Mouse (Mus musculus) kidney, embryonic 15.5 days (tissue): ENCODE measurements around the gene Atp6v0a1. TPM values are rescaled to one million over a fixed set of nuclear protein-coding genes. Genes with fewer than 3 reads are reported as not detected.
A peak's percentile ranks its signal among the peaks of the same experiment; 100 is the strongest.

Experiments used
- ATAC-seq: fragments of 200-750 bp; cut with Nextera tagmentation; replicated peaks from 2 replicates; pipeline ENCODE4 v1.8.0; 2017; ENCODE audit warnings: moderate TSS enrichment; ENCODE audit not compliant: low FRiP score
- H3K27ac ChIP-seq: fragments of 300-500 bp; sonication (generic); 2 replicates; pipeline ENCODE4 v1.5.1; 2015; ENCODE audit warnings: mild to moderate bottlenecking, inconsistent platforms
- H3K27me3 ChIP-seq: fragments of 300-500 bp; sonication (generic); 2 replicates; pipeline ENCODE4 v1.6.1; 2015; ENCODE audit warnings: inconsistent platforms
- H3K36me3 ChIP-seq: fragments of 300-500 bp; sonication (generic); 2 replicates; pipeline ENCODE4 v1.6.1; 2015; ENCODE audit warnings: inconsistent platforms
- H3K4me1 ChIP-seq: fragments of 300-500 bp; sonication (generic); 2 replicates; pipeline ENCODE4 v1.6.1; 2015; ENCODE audit warnings: inconsistent platforms
- H3K4me2 ChIP-seq: fragments of 300-500 bp; sonication (generic); 2 replicates; pipeline ENCODE4 v1.6.1; 2015; ENCODE audit warnings: moderate library complexity, mild to moderate bottlenecking, inconsistent platforms
- H3K4me3 ChIP-seq: fragments of 300-500 bp; sonication (generic); replicated peaks from 2 replicates; pipeline ENCODE4 v1.5.1; 2015; ENCODE audit warnings: mild to moderate bottlenecking, inconsistent platforms
- H3K9ac ChIP-seq: fragments of 300-500 bp; sonication (generic); 2 replicates; pipeline ENCODE4 v1.6.1; 2015; ENCODE audit warnings: mild to moderate bottlenecking, inconsistent platforms
- H3K9me3 ChIP-seq: fragments of 300-500 bp; sonication (generic); replicated peaks from 2 replicates; pipeline ENCODE4 v1.6.1; 2016; ENCODE audit warnings: inconsistent platforms
- WGBS: fragments of 180-500 bp; shearing (Covaris S2); methylation state at CpG from one replicate; pipeline ENCODE4 v1.1.7; 2015; ENCODE audit warnings: mixed read lengths; 5-methylcytosine and 5-hydroxymethylcytosine counted together
- polyA plus RNA-seq: library from polyadenylated mRNA; unstranded; fragments of >200 nt; fragmentation: Nextera tagmentation; extraction: Ambion mirVana; gene quantifications from 2 replicates; pipeline ENCODE4 v1.2.1, GENCODE M21; 2015

Atp6v0a1 gene
- polyA plus RNA-seq, 1 experiment from 2014 or later = 46.0 TPM

GRCm38 (mm10) chr11:100983125-100983777 is 26.0 kb upstream of the Atp6v0a1 start:
- Histone ChIP-seq H3K9ac (peak overlapping the region; percentile 44), H3K9me3 (no peaks in the 10 kb centered on the region), H3K27ac (no peak overlapping the region), H3K4me3 (peak overlapping the region; percentile 43), H3K4me2 (peak overlapping the region; percentile 70), H3K36me3 (no peaks in the 10 kb centered on the region), H3K4me1 (peaks cover 20% of the 10 kb centered on the region), H3K27me3 (peaks cover 18% of the 10 kb centered on the region)
- ATAC-seq = peak; percentile 71; the same call in 1 of the 2 replicates
- 3% methylated on average over 20 of the region's 20 CpGs for WGBS

DNA sequence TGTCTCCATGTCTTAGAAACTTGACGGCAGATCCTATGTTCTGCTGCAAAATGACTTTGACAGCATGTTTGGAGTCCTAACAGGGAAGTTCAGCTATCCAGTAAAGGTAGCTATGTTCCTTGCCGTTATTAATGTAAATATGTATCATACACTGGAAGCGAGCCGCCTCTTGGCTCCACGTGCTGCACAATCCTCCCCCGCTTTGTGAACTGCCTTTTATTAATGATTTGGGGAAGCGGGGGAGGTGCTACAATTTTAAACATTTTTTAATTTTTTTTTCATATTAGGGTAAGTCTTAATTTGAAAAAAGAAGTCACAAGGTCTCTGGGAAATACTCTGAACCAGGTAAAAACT is 25.5 kb upstream of the Atp6v0a1 start:
- 75% methylated on average over 7 of the region's 7 CpGs for WGBS
- Histone ChIP-seq H3K27me3 (peaks cover 18% of the 10 kb centered on the region), H3K27ac (no peak overlapping the region), H3K4me1 (peaks cover 20% of the 10 kb centered on the region), H3K4me3 (peak overlapping the region; percentile 43; the same call in 1 of the 2 replicates), H3K9me3 (no peaks in the 10 kb centered on the region), H3K36me3 (no peaks in the 10 kb centered on the region), H3K4me2 (no peak overlapping the region), H3K9ac (no peak overlapping the region; the same call in 1 of the 2 replicates)
- ATAC-seq = no peak

DNA sequence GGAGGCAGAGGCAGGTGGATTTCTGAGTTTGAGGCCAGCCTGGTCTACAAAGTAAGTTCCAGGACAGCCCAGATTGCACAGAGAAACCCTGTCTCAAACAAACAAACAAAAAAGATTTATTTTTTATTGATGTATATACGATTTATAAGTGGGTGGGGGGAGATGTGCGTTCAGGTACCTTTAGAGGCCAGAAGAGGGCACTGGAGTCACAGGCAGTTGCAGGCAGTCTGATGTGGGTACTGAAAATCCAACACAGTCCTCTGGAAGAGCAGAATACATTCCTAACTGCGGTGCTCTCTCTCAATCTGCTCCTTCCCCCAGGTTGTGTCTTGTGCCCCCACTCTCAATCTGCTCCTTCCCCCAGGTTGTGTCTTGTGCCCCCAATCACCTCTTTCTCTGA is 23.6 kb upstream of the Atp6v0a1 start:
- Histone ChIP-seq H3K27me3 (peaks cover 18% of the 10 kb centered on the region), H3K4me3 (no peak overlapping the region), H3K27ac (no peak overlapping the region), H3K9ac (no peak overlapping the region), H3K9me3 (no peaks in the 10 kb centered on the region), H3K4me1 (peaks cover 9% of the 10 kb centered on the region; the same call in 1 of the 2 replicates), H3K36me3 (no peaks in the 10 kb centered on the region), H3K4me2 (no peak overlapping the region)
- 60% methylated on average over 3 of the region's 3 CpGs for WGBS
- ATAC-seq = no peak

DNA sequence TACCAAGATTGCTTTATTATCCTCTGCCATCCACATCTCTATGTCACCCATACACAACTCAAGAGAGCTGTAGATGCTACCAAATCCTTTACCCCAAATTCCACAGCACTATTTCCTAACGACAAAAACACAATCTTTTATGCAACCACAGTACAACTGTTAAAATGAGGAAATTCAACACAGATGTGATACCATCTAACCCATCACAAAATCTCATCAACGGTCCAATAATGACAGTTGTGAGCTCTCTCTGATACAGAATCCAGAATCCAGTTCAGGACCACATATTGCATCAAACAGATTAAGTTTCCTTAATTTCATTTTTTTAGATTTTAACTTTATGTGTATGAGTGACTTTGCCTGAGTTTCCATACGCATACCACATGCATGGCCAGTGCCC is 20.6 kb upstream of the Atp6v0a1 start:
- 0 out of 2 replicates have a peak, but pooled peaks cover 1% of the 10 kb centered on the region for H3K4me1 ChIP-seq
- no peak for ATAC-seq
- no peaks in the 10 kb centered on the region for H3K9me3 ChIP-seq
- H3K36me3 ChIP-seq = no peaks in the 10 kb centered on the region
- no peak overlapping the region for H3K9ac ChIP-seq
- no peak overlapping the region for H3K27ac ChIP-seq
- no peak overlapping the region for H3K4me3 ChIP-seq
- no peaks in the 10 kb centered on the region; the same call in 1 of the 2 replicates for H3K27me3 ChIP-seq
- no peak overlapping the region for H3K4me2 ChIP-seq
- WGBS = 86% methylated on average over 3 of the region's 3 CpGs

GRCm38 (mm10) chr11:100989666-100990065 is 19.6 kb upstream of the Atp6v0a1 start:
- Histone ChIP-seq H3K27ac (no peak overlapping the region), H3K4me2 (no peak overlapping the region), H3K9me3 (no peaks in the 10 kb centered on the region), H3K36me3 (no peaks in the 10 kb centered on the region), H3K4me3 (no peak overlapping the region), H3K27me3 (no peaks in the 10 kb centered on the region; the same call in 1 of the 2 replicates), H3K9ac (no peak overlapping the region), H3K4me1 (no peaks in the 10 kb centered on the region)
- ATAC-seq = no peak
- WGBS = 60% methylated on average over 2 of the region's 2 CpGs

DNA sequence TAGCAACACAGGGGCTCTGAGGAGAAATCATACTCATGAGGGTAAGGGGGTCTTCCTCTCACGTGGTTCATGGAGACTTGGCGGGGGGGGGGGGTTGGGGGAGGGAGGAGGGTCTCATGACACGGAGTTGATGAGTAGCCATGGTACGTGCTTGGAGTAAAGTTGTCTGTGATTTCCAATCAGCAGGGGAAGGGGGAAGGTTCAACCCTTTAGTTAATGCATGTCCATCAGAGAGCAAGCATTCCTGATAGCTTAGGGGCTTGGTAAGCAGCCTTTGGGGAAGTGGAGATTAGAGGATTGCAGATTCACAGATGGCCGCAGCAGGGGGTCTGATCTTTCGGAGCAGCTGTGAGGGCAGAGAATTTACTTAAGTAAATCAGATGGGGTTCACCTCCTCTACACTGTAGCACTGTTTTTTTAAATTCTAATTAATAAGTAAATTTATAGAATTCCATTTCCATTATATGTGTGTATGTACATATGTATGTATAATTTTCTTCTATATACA is 18.2 kb upstream of the Atp6v0a1 start:
- no peak overlapping the region for H3K9ac ChIP-seq
- H3K4me1 ChIP-seq = no peaks in the 10 kb centered on the region

GRCm38 (mm10) chr11:100993437-100993836 is 15.8 kb upstream of the Atp6v0a1 start:
- H3K36me3 ChIP-seq = no peaks in the 10 kb centered on the region
- H3K4me1 ChIP-seq = no peaks in the 10 kb centered on the region
- no peak overlapping the region for H3K27ac ChIP-seq
- H3K9ac ChIP-seq = no peak overlapping the region
- WGBS = 79% methylated on average over 2 of the region's 2 CpGs
- ATAC-seq = no peak
- H3K4me3 ChIP-seq = no peak overlapping the region
- H3K9me3 ChIP-seq = no peaks in the 10 kb centered on the region
- H3K4me2 ChIP-seq = no peak overlapping the region
- no peaks in the 10 kb centered on the region for H3K27me3 ChIP-seq

More for the DNA sequence above, 18.2 kb upstream of the Atp6v0a1 start:
- 33% methylated on average over 6 of the region's 6 CpGs for WGBS
- ATAC-seq = no peak
- no peaks in the 10 kb centered on the region for H3K36me3 ChIP-seq
- H3K9me3 ChIP-seq = no peaks in the 10 kb centered on the region
- no peak overlapping the region for H3K4me2 ChIP-seq
- H3K27me3 ChIP-seq = no peaks in the 10 kb centered on the region; the same call in 1 of the 2 replicates
- no peak overlapping the region for H3K27ac ChIP-seq
- H3K4me3 ChIP-seq = no peak overlapping the region

- no peak overlapping the region for H3K4me3 ChIP-seq
- ATAC-seq = no peak
- no peak overlapping the region for H3K9ac ChIP-seq
- no peak overlapping the region for H3K4me2 ChIP-seq
- H3K9me3 ChIP-seq = no peaks in the 10 kb centered on the region
- no peak overlapping the region for H3K27ac ChIP-seq
- H3K36me3 ChIP-seq = no peaks in the 10 kb centered on the region
- 58% methylated on average over 9 of the region's 9 CpGs for WGBS
- H3K27me3 ChIP-seq = no peaks in the 10 kb centered on the region
- no peaks in the 10 kb centered on the region for H3K4me1 ChIP-seq
These were observed 15.0 kb upstream of the Atp6v0a1 start for GRCm38 (mm10) chr11:100994233-100994632.

- no peak overlapping the region for H3K4me2 ChIP-seq
- no peak overlapping the region for H3K4me3 ChIP-seq
- no peaks in the 10 kb centered on the region for H3K36me3 ChIP-seq
- no peak overlapping the region for H3K27ac ChIP-seq
- no peak for ATAC-seq
- H3K9me3 ChIP-seq = no peaks in the 10 kb centered on the region
- no peak overlapping the region for H3K9ac ChIP-seq
- 75% methylated on average over 5 of the region's 5 CpGs for WGBS
- H3K4me1 ChIP-seq = no peaks in the 10 kb centered on the region
- no peaks in the 10 kb centered on the region for H3K27me3 ChIP-seq
These were observed 14.6 kb upstream of the Atp6v0a1 start for GRCm38 (mm10) chr11:100994655-100995054.

DNA sequence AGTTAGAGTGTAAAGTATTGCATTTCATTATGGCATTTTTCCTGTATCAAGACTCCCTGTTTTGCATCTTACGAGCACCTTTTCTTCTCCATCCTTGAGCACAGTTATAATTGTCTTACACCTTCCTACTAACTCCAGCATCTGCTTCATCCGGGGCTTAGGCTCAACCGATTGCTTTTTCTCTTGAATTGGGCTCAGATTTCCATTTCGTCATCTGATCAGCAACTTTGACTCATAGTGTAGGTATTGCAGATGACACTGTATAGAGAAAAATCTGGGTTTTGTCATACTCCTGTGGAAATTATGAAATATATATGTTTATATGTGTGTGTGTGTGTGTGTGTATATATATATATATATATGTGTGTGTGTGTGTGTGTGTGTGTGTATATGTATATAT is 12.8 kb upstream of the Atp6v0a1 start:
- H3K4me1 ChIP-seq = no peaks in the 10 kb centered on the region
- WGBS = 82% methylated on average over 4 of the region's 4 CpGs
- no peaks in the 10 kb centered on the region for H3K9me3 ChIP-seq
- no peak overlapping the region for H3K4me3 ChIP-seq
- no peak overlapping the region for H3K9ac ChIP-seq
- H3K4me2 ChIP-seq = no peak overlapping the region
- ATAC-seq = no peak
- no peak overlapping the region for H3K27ac ChIP-seq
- H3K36me3 ChIP-seq = no peaks in the 10 kb centered on the region
- 0 out of 2 replicates have a peak, but pooled peaks cover 4% of the 10 kb centered on the region for H3K27me3 ChIP-seq

DNA sequence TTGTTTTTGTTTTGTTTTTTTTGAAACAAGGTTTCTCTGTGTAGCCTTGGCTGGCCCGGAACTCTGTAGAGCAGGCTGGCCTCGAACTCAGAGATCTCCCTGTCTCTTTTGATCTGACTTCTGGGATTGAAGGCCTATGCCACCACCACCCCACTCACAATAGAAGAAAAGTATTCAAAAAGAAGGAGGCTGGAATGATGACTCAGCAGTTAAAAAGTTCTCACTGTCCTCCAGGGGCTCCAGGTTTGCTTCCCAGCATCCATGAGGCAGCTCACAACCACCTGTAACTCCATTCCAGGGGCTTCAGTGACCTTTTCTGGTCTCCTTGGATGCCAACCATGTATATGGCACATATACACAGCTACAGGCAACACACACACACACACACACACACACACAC is 10.4 kb upstream of the Atp6v0a1 start:
- no peak for ATAC-seq
- WGBS = 84% methylated on average over 2 of the region's 2 CpGs

DNA sequence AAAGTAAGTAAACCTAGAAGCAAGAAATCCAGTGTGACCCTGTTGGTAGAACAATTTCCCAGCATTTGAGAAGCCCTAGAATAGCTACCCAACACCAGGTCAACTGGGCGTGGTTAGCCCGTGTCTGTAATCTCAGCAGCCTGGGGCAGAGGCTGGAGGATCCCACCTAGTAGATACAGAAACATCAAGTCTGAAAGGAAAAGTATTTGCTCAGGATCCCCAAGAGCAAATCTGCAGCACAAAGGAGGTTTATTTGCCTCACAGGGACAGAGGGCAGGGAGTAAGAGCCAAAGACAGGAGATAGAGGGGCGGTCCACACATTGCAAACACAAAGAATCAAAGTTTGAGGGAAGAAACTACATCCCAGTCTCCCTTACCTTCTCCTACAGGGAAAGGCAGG is 10.0 kb upstream of the Atp6v0a1 start:
- 56% methylated on average over 3 of the region's 3 CpGs for WGBS
- no peak for ATAC-seq
- no peaks in the 10 kb centered on the region for H3K36me3 ChIP-seq
- H3K27ac ChIP-seq = no peak overlapping the region
- no peak overlapping the region for H3K4me3 ChIP-seq
- H3K9ac ChIP-seq = no peak overlapping the region
- no peak overlapping the region for H3K4me2 ChIP-seq
- H3K4me1 ChIP-seq = peaks cover 2% of the 10 kb centered on the region; the same call in 1 of the 2 replicates
- peaks cover 4% of the 10 kb centered on the region; the same call in 1 of the 2 replicates for H3K27me3 ChIP-seq
- no peaks in the 10 kb centered on the region for H3K9me3 ChIP-seq

More for the DNA sequence above, 10.4 kb upstream of the Atp6v0a1 start:
- Histone ChIP-seq H3K9ac (no peak overlapping the region), H3K4me2 (no peak overlapping the region), H3K4me3 (no peak overlapping the region), H3K27me3 (0 out of 2 replicates have a peak, but pooled peaks cover 4% of the 10 kb centered on the region), H3K36me3 (no peaks in the 10 kb centered on the region), H3K9me3 (no peaks in the 10 kb centered on the region), H3K4me1 (peaks cover 2% of the 10 kb centered on the region; the same call in 1 of the 2 replicates), H3K27ac (no peak overlapping the region)
